Mouse (Mus musculus) neutrophil, adult 5-6 weeks (primary cell): ENCODE measurements around the gene Svs5. TPM values are rescaled to one million over a fixed set of nuclear protein-coding genes. Genes with fewer than 3 reads are reported as not detected.

ENCODE experiments used
- ATAC-seq: fragments of 151-379, 151-347 bp; 2 replicates; pipeline ENCODE4 v1.8.0; 2017; ENCODE audit warnings: mild to moderate bottlenecking, moderate TSS enrichment; ENCODE audit not compliant: insufficient number of reproducible peaks, poor library complexity, low FRiP score, severe bottlenecking; ENCODE audit errors: extremely low read depth
- total RNA-seq: library from RNA; stranded (forward); fragments of 200-1000 nt; gene quantifications from 2 replicates; pipeline ENCODE4 v1.2.3, GENCODE M21; 2017

The Svs5 gene
- total RNA-seq, 1 experiment from 2014 or later, result not detected

GRCm38 (mm10) chr2:164372408-164373053, 40.0 kb downstream of the Svs5 start:
- peak; percentile 79 for ATAC-seq

- ATAC-seq, result no peak
Observed at GRCm38 (mm10) chr2:164373187-164373586, 40.6 kb downstream of the Svs5 start.

GRCm38 (mm10) chr2:164377478-164378426, 45.2 kb downstream of the Svs5 start:
- peak; percentile 66 for ATAC-seq

- ATAC-seq, result no peak
Observed at GRCm38 (mm10) chr2:164381726-164382125, 49.2 kb downstream of the Svs5 start.

- no peak for ATAC-seq
Observed at GRCm38 (mm10) chr2:164382971-164383370, 50.4 kb downstream of the Svs5 start.

Other genes with a start within 250 kb of the Svs5 start
- gene Kcns1, start 161.6 kb upstream of the Svs5 start, total RNA-seq, result not detected in 2 replicates
- gene Wfdc5, start 150.0 kb upstream of the Svs5 start, total RNA-seq, result not detected in 2 replicates
- not detected in 2 replicates for gene Wfdc12, start 142.1 kb upstream of the Svs5 start, total RNA-seq
- not detected in 2 replicates for gene Wfdc15a, start 132.6 kb upstream of the Svs5 start, total RNA-seq
- gene Wfdc15b, start 111.1 kb upstream of the Svs5 start, total RNA-seq, result not detected in 2 replicates
- not detected in 2 replicates for gene Svs2, start 94.3 kb upstream of the Svs5 start, total RNA-seq
- gene Svs3b, start 76.1 kb upstream of the Svs5 start, total RNA-seq, result not detected in 2 replicates
- gene Svs4, start 54.3 kb upstream of the Svs5 start, total RNA-seq, result not detected in 2 replicates
- gene Svs3a, start 43.5 kb upstream of the Svs5 start, total RNA-seq, result not detected in 2 replicates
- gene Svs6, start 16.0 kb upstream of the Svs5 start, total RNA-seq, result not detected in 2 replicates
- 327 and 410 TPM in 2 replicates for gene Slpi, start 56.4 kb downstream of the Svs5 start, total RNA-seq
- 0.37 and 0.47 TPM in 2 replicates for gene Rbpjl, start 70.4 kb downstream of the Svs5 start, total RNA-seq
- 0.12 TPM in 1 of 2 replicates, not detected in the other for gene Matn4, start 72.4 kb downstream of the Svs5 start, total RNA-seq
- 61.3 and 73.7 TPM in 2 replicates for gene Sdc4, start 111.1 kb downstream of the Svs5 start, total RNA-seq
- 26.4 and 33.5 TPM in 2 replicates for gene Sys1, start 124.2 kb downstream of the Svs5 start, total RNA-seq
- not detected in 2 replicates for gene Gm20458, start 128.2 kb downstream of the Svs5 start, total RNA-seq
- not detected in 2 replicates for gene Trp53tg5, start 141.0 kb downstream of the Svs5 start, total RNA-seq
- gene Dbndd2, start 153.4 kb downstream of the Svs5 start, total RNA-seq, result 1.3 and 2.3 TPM in 2 replicates
- gene Pigt, start 164.8 kb downstream of the Svs5 start, total RNA-seq, result 26.2 and 29.7 TPM in 2 replicates
- not detected in 2 replicates for gene Wfdc2, start 229.7 kb downstream of the Svs5 start, total RNA-seq
- not detected in 2 replicates for gene Spint3, start 240.7 kb downstream of the Svs5 start, total RNA-seq